9 mouse cellular contexts compared by ENCODE assay signal in genomic region chr10:78138812-78139523, GRCm38 (mm10). TPM values are rescaled to one million over a fixed set of nuclear protein-coding genes. Genes with fewer than 3 reads are reported as not detected.
DNase-seq lines count a peak whose midpoint lies in the region; ATAC-seq lines count a peak whose summit lies in the region.
"Had no signal": no experiment of that assay in that cellular context is flagged by ENCODE, and none has a peak within 500 bp of the region (broad histone marks: within the 10 kb centered on the region; RNA-seq: fewer than 3 reads in every experiment).

No protein-coding gene starts in this region.

- no peaks in the 10 kb centered on the region for H3K9me3 ChIP-seq in liver, embryonic 13.5 days (replicated peaks)

- intact Hi-C loops in heart, postnatal 10 days (cut with DNase I), result no loop called here

- 45% methylated on average over 14 of the region's 14 CpGs for WGBS in liver, embryonic 13.5 days (ENCODE audit: insufficient replicate concordance)

- peak; percentile 31 to 33 for DNase-seq in cerebellum, postnatal 10 days
- no peak for DNase-seq in cerebellum, adult 9-11 months
- DNase-seq in brain, adult 2 months (ENCODE audit: low read depth, low spot score), result peak; percentile 35
- peak; percentile 75 to 77 for DNase-seq in heart, postnatal 10 days
- no peak for DNase-seq in liver, embryonic 13.5 days
- DNase-seq in ovary, adult 18-20 months (ENCODE audit: low spot score), result no peak
- DNase-seq in spleen, postnatal 14 days (ENCODE audit: low spot score in 2 of 2), result no peak
- DNase-seq in T-cell, adult 2 months (ENCODE audit: low spot score), result no peak

- H3K4me1 ChIP-seq in liver, embryonic 13.5 days (replicated peaks), result peaks cover 38% of the 10 kb centered on the region

- no peak for ATAC-seq in liver, embryonic 13.5 days (ENCODE audit: low read depth)

- no peak overlapping the region for H3K9ac ChIP-seq in liver, embryonic 13.5 days
- H3K9ac ChIP-seq: liver, embryonic 14.5 days had no signal

- no peak overlapping the region for H3K4me2 ChIP-seq in liver, embryonic 13.5 days

- H3K27me3 ChIP-seq in liver, embryonic 13.5 days, result no peaks in the 10 kb centered on the region

- no peak overlapping the region for H3K4me3 ChIP-seq in liver, embryonic 13.5 days (replicated peaks)

- H3K27ac ChIP-seq in liver, embryonic 13.5 days, result peak overlapping the region; percentile 6; the same call in 1 of the 2 replicates
- H3K27ac ChIP-seq: liver, embryonic 14.5 days had no signal

- no peaks in the 10 kb centered on the region for H3K36me3 ChIP-seq in liver, embryonic 13.5 days

RNA-seq across cellular contexts. Expression of gene D10Jhu81e, which starts 30.6 kb away (rescaled TPM):
- 100 to 1,000 TPM; 279 to 284 TPM for total RNA-seq in heart, postnatal 10 days (2021)
- polyA plus RNA-seq in liver, embryonic 13.5 days (2015; fragmentation: Nextera tagmentation; extraction: Ambion mirVana), result 17.5 and 18.6 TPM in 2 replicates

RNA-seq across cellular contexts. Expression of gene Pwp2, which starts 46.0 kb away (rescaled TPM):
- total RNA-seq in heart, postnatal 10 days (2021), result 10 to 100 TPM in 1 of 2 experiments, 1 to 10 TPM in 1; 9.8 to 10.8 TPM
- polyA plus RNA-seq in liver, embryonic 13.5 days (2015; fragmentation: Nextera tagmentation; extraction: Ambion mirVana), result 16.6 and 18.9 TPM in 2 replicates

Comparison
In these comparisons a context has a peak if more than half of its experiments do, and no peak if none do; other contexts are left out.
1. DNase-seq: peak in cerebellum, postnatal 10 days (2 of 2), brain, adult 2 months (single experiment) and heart, postnatal 10 days (2 of 2); none in cerebellum, adult 9-11 months (single experiment), liver, embryonic 13.5 days (single experiment), ovary, adult 18-20 months (single experiment), spleen, postnatal 14 days (0 of 2) and T-cell, adult 2 months (single experiment).